Mouse (Mus musculus): ENCODE measurements around the gene Sash3.
A peak's percentile ranks its signal among the peaks of the same experiment; 100 is the strongest.

Sash3 gene

DNA sequence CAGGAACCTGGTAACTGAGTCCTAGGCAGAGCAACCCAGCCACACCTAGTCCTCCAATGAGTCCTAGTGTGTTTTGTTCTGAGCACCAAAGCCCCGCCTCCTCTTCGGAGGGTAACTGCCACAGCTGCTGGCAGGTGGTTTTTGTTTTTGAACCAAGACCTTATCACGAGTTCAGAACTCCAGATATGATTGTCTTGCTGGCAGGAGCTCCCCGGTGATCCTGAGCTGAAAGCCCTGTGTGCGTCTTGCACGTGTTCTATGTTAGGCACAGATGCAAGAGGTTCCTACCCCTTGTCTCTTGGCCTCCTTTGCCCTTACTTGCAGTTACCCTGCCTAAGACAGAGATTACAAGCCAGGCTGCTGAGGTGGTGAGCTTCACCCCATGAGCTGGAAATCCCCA lies 4.8 kb upstream of the Sash3 start:
- no peak for DNase-seq

GRCm38 (mm10) chrX:48143415-48144335 lies 2.6 kb upstream of the Sash3 start:
- peak; percentile 27 for DNase-seq

GRCm38 (mm10) chrX:48147226-48147625 lies 990 bp downstream of the Sash3 start:
- no peak for DNase-seq

GRCm38 (mm10) chrX:48147741-48148186 lies 1.5 kb downstream of the Sash3 start:
- no peak for DNase-seq

DNA sequence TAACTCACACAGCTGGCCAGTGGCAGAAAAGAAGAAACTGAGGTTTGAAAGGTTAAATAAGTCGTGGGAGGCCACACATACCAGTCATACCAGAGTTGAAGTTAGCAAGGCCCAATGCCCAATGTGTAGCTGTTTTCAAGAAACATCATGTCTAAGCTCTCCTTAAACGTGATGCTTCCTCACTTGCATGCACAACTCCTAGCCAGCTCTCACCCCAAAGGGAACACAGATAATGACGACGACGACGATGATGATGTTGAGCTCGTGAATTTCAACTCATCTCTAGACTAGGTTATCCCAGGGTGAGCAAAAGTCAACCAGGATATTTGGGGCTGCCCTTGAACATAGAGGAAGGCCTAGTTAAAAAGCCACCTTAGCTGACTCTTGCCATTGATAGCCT lies 5.9 kb downstream of the Sash3 start:
- DNase-seq: no peak

DNA sequence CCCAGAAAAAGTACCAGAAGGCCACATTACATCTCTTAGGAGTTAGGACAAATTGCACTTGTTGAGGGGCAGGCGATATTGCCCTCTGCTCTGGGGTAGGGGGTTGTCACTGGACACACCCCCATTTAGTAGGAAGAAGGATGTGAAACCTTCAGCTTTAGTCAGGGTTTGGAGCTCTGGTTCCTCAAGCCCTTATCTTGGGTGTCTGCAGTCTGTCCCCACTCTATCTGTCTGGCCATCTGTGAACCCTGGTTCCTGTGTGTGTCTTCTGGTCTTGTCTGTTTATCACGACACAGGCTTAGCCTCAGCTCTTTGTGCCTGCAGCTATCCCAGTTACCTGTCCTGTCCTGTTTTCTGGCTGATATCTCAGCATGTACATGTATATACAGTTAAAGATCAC lies 7.2 kb downstream of the Sash3 start:
- DNase-seq: no peak

DNA sequence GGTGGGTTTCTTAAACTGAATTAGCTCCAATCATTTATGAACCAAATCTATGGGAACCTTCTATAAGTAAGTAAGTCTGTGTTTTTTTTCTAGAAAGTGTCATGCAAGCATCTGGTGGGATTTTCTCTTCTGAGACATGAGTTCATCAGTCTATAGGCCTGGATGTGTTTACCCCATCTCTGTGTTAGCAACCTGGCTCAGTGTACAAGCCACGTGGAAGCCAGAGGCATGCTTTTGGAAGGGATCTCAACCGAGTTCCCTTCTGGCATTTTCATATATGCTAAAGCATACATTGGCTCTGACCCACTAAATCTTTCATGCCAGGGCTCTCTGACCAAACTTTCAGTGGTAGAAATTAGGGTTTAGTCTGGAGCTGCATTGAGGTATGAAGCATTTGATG lies 7.7 kb downstream of the Sash3 start:
- no peak for DNase-seq

- DNase-seq: no peak
These were observed 9.3 kb downstream of the Sash3 start for GRCm38 (mm10) chrX:48155489-48155888.

- no peak for DNase-seq
These were observed 11.2 kb downstream of the Sash3 start for GRCm38 (mm10) chrX:48157396-48157795.

- DNase-seq: no peak
These were observed 12.1 kb downstream of the Sash3 start for GRCm38 (mm10) chrX:48158229-48158919.

GRCm38 (mm10) chrX:48169892-48170291 lies 23.7 kb downstream of the Sash3 start:
- DNase-seq: no peak

DNA sequence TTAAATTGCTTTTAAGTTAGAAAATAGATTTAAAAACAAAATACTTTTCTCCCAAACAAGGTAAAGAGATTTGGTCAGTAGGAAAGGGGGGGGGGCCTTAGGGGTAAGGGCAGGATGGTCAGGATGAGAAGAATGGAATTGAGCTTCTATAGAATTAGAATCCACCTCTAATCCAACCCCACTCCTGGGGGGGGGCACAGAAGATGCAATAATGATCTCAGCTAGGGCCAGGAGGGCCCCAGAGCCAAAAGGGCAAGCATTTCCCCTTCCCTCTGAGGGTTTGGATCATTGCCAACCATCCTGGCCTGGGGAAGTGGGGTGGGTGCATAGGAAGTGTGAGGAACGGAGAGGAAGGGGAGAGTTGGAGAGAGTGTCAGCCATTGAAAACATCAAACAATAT lies 24.1 kb downstream of the Sash3 start:
- no peak for DNase-seq

- no peak for DNase-seq
These were observed 35.6 kb downstream of the Sash3 start for GRCm38 (mm10) chrX:48181844-48182243.

DNA sequence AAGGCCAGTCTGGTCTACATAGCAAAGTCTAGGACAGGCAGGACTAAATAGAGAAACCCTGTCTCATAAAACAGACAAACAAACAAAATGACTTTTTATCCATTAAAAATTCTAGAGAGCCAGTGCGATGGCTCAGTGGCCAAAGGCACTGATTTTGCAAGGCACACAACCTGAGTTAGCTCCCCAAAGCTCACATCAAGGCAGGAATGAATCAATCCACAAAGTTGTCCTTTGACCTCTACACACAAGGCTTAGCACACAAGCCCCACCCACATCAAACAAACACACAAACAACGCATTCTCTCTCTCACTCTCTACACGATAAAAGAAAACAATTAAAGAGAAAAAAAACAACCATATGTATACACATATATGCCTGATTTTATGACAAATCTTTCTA lies 38.5 kb downstream of the Sash3 start:
- DNase-seq: no peak

- no peak for DNase-seq
These were observed 45.0 kb downstream of the Sash3 start for GRCm38 (mm10) chrX:48191261-48191660.

DNA sequence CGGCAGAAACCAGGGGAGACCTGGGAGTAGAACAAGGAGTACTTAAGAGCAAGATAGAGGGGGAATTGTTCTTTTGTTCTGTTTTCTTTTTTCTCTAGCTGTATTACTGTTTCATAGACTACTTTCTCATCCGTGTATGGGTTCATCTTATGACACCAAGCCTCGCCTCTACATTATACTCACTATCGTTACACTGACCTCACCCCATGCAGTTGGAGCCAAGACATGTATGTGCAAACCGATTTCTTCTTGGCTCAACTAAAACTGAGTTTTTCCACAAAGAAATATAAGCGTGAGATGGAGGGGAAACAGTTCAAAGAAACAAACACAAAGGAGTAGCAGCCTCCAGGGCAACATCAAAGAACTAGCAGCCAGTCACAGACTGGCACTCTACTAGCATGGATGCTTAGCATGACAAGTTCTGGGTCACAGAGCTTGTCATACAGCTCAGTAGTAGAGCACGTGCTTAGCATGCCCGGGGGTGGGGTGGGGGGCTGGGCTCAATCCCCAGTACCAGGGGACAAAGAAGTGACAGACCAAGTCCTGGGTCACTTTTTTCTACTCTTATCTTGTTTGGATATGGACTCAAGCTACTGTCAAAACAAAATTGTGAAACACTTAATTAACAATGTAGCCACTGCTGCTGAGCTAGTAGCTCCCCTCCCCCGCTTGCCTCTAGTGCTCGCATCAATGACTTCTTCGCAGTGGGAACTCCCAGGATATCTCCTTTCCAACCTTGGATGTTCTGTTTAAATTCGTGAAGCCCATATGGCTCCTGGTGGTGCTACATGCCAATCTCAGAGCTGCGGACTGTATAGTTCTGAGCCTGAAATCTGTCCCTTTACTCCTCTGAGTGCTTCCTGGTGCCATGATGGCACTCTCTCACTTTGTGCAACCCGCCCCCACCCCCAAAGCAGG lies 47.3 kb downstream of the Sash3 start:
- DNase-seq: no peak

DNA sequence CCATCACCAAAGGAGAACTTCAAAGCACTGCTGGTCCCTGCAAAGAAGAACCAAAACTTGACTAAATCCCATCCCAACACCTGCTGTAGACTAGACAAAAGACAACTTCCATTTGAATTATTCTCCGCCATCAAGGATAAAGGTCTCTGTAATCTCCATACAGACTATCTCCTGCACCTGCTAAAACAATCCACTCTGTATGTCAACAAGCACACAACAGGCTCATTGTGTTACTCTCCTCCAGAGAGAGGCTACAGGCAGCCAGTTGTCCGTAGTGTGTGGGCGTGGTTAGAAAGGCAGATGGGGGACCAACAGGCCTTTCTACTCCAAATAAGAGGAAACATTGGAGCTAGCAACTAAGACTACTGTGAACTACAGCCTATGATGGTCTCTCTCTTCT lies 51.6 kb downstream of the Sash3 start:
- DNase-seq: no peak

DNA sequence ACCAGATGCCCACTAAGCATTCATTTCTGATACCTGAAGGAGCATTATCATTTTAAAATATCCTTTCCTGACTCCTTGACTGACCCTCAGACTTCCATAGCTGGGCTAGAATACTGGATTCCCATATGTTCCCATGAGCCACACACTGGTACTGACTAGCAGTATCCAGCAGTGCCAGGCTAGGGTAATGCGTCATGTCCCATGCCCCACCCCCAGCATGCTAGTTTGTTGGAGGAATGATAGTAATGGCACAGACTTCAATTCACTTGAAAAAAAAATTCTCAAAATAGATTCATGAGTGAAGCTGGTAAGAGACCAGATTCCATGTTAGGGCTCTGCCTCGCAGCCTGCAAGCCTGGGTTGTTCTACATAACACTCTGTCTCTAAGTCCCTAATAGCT lies 52.8 kb downstream of the Sash3 start:
- no peak for DNase-seq

DNA sequence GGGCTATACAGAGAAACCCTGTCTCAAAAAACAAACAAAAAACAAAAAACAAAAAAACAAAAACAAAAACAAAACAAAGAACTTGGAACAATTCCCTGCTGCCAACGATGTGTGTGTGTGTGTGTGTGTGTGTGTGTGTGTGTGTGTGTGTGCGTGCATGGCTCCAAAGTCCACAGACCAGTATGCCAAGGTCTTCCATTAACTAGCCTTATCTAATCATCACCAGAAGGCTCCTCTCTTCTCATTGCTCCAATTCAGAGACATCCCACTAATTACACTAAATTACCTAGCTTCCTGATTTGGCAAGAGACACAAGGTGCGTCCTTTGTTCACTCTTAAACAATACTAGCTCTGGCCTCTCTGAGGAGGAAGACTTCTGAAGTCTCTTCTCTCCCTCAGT lies 54.5 kb downstream of the Sash3 start:
- no peak for DNase-seq

DNA sequence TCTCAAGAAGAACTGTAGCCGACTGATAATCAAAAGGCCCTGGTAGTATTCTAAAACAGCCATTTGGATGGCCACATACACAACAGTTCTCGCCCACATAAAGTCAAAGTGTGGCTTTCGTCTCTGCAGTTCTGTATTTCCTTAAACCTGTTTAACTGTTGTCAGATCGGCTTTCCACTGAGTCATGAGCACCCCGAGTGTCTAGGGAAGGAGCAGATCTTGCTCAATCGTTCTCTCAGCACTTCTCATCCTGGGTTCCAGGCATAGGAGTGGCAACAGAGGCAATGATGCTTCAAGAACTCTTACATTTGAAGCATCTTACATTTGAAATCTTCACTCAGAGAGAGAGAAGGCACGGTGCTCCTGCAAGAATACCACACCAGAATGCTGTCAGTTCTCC lies 55.7 kb downstream of the Sash3 start:
- no peak for DNase-seq

GRCm38 (mm10) chrX:48202436-48202835 lies 56.2 kb downstream of the Sash3 start:
- no peak for DNase-seq

DNA sequence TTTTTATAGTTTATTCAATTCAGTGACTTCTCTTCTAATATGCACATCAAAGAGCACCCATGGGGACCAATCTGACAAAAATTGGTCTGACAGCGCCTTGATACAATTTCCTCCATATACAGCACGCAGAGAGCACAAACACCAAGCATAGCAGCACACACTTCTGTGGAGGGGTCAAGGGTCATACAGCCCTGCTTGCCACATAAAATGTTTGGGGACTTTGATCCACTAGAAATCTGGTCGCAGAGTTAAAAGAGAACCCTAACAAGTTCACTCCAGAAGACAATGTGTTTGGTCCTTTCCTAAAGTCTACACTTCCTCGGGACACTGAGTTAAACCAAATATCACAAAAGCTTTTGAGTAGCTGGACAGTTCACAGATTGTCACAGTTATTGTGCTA lies 56.8 kb downstream of the Sash3 start:
- no peak for DNase-seq

GRCm38 (mm10) chrX:48203763-48204162 lies 57.5 kb downstream of the Sash3 start:
- DNase-seq: no peak
